Mouse (Mus musculus): Measurements from ENCODE around the gene Slc17a9. TPM values are rescaled to one million over a fixed set of nuclear protein-coding genes. Genes with fewer than 3 reads are reported as not detected.

Gene Slc17a9
- polyA plus RNA-seq, 1 experiment = 6.7 TPM

- H3K4me1 ChIP-seq (ENCODE audit: control insufficient read depth, insufficient read depth, low read length) = no peaks in the 10 kb centered on the region
- TF ChIP-seq POLR2A (IDR thresholded peaks at IDR 0.05; ENCODE audit: borderline replicate concordance, low read depth, low read length) = no peak
- TF ChIP-seq CTCF (IDR thresholded peaks at IDR 0.05; ENCODE audit: low read depth, low read length) = peak; percentile 100
- H3K4me3 ChIP-seq (ENCODE audit: insufficient read depth, low read length) = no peak overlapping the region
- no peak overlapping the region for H3K27ac ChIP-seq (ENCODE audit: insufficient read depth, low read depth, low read length)
Measured at GRCm38 (mm10) chr2:180745248-180745927, 20.3 kb downstream of the Slc17a9 start.

GRCm38 (mm10) chr2:180746569-180747192 is 21.6 kb downstream of the Slc17a9 start:
- no peak overlapping the region for H3K27ac ChIP-seq (ENCODE audit: insufficient read depth, low read depth, low read length)
- H3K4me1 ChIP-seq (ENCODE audit: control insufficient read depth, insufficient read depth, low read length) = no peaks in the 10 kb centered on the region
- H3K4me3 ChIP-seq (ENCODE audit: insufficient read depth, low read length) = no peak overlapping the region

GRCm38 (mm10) chr2:180748904-180749303 is 23.8 kb downstream of the Slc17a9 start:
- no peak overlapping the region for H3K4me3 ChIP-seq (ENCODE audit: insufficient read depth, low read length)
- no peaks in the 10 kb centered on the region for H3K4me1 ChIP-seq (ENCODE audit: control insufficient read depth, insufficient read depth, low read length)
- no peak for TF ChIP-seq CTCF (IDR thresholded peaks at IDR 0.05; ENCODE audit: low read depth, low read length)
- no peak for TF ChIP-seq POLR2A (IDR thresholded peaks at IDR 0.05; ENCODE audit: borderline replicate concordance, low read depth, low read length)
- H3K27ac ChIP-seq (ENCODE audit: insufficient read depth, low read depth, low read length) = no peak overlapping the region

More at GRCm38 (mm10) chr2:180746569-180747192, 21.6 kb downstream of the Slc17a9 start:
- TF ChIP-seq CTCF (IDR thresholded peaks at IDR 0.05; ENCODE audit: low read depth, low read length) = no peak
- TF ChIP-seq POLR2A (IDR thresholded peaks at IDR 0.05; ENCODE audit: borderline replicate concordance, low read depth, low read length) = no peak

- TF ChIP-seq CTCF (IDR thresholded peaks at IDR 0.05; ENCODE audit: low read depth, low read length) = no peak
- no peak for TF ChIP-seq POLR2A (IDR thresholded peaks at IDR 0.05; ENCODE audit: borderline replicate concordance, low read depth, low read length)
- Histone ChIP-seq H3K27ac (ENCODE audit: insufficient read depth, low read depth, low read length) (no peak overlapping the region), H3K4me3 (ENCODE audit: insufficient read depth, low read length) (no peak overlapping the region), H3K4me1 (ENCODE audit: control insufficient read depth, insufficient read depth, low read length) (no peaks in the 10 kb centered on the region)
Measured at GRCm38 (mm10) chr2:180754976-180755688, 30.1 kb downstream of the Slc17a9 start.

GRCm38 (mm10) chr2:180755896-180756295 is 30.8 kb downstream of the Slc17a9 start:
- Histone ChIP-seq H3K4me3 (ENCODE audit: insufficient read depth, low read length) (no peak overlapping the region), H3K27ac (ENCODE audit: insufficient read depth, low read depth, low read length) (no peak overlapping the region), H3K4me1 (ENCODE audit: control insufficient read depth, insufficient read depth, low read length) (no peaks in the 10 kb centered on the region)
- TF ChIP-seq POLR2A (IDR thresholded peaks at IDR 0.05; ENCODE audit: borderline replicate concordance, low read depth, low read length) = no peak
- no peak for TF ChIP-seq CTCF (IDR thresholded peaks at IDR 0.05; ENCODE audit: low read depth, low read length)

- H3K4me1 ChIP-seq (ENCODE audit: control insufficient read depth, insufficient read depth, low read length) = no peaks in the 10 kb centered on the region
- no peak for TF ChIP-seq CTCF (IDR thresholded peaks at IDR 0.05; ENCODE audit: low read depth, low read length)
- TF ChIP-seq POLR2A (IDR thresholded peaks at IDR 0.05; ENCODE audit: borderline replicate concordance, low read depth, low read length) = no peak
- no peak overlapping the region for H3K4me3 ChIP-seq (ENCODE audit: insufficient read depth, low read length)
- no peak overlapping the region for H3K27ac ChIP-seq (ENCODE audit: insufficient read depth, low read depth, low read length)
Measured at GRCm38 (mm10) chr2:180756786-180757185, 31.7 kb downstream of the Slc17a9 start.

- H3K27ac ChIP-seq (ENCODE audit: insufficient read depth, low read depth, low read length) = no peak overlapping the region
- TF ChIP-seq POLR2A (IDR thresholded peaks at IDR 0.05; ENCODE audit: borderline replicate concordance, low read depth, low read length) = no peak
- TF ChIP-seq CTCF (IDR thresholded peaks at IDR 0.05; ENCODE audit: low read depth, low read length) = no peak
- no peak overlapping the region for H3K4me3 ChIP-seq (ENCODE audit: insufficient read depth, low read length)
- H3K4me1 ChIP-seq (ENCODE audit: control insufficient read depth, insufficient read depth, low read length) = no peaks in the 10 kb centered on the region
Measured at GRCm38 (mm10) chr2:180758513-180759263, 33.6 kb downstream of the Slc17a9 start.

- TF ChIP-seq CTCF (IDR thresholded peaks at IDR 0.05; ENCODE audit: low read depth, low read length) = no peak
- TF ChIP-seq POLR2A (IDR thresholded peaks at IDR 0.05; ENCODE audit: borderline replicate concordance, low read depth, low read length) = no peak
- no peak overlapping the region for H3K4me3 ChIP-seq (ENCODE audit: insufficient read depth, low read length)
- no peak overlapping the region for H3K27ac ChIP-seq (ENCODE audit: insufficient read depth, low read depth, low read length)
- no peaks in the 10 kb centered on the region for H3K4me1 ChIP-seq (ENCODE audit: control insufficient read depth, insufficient read depth, low read length)
Measured at GRCm38 (mm10) chr2:180764986-180765385, 39.9 kb downstream of the Slc17a9 start.

- no peaks in the 10 kb centered on the region for H3K4me1 ChIP-seq (ENCODE audit: control insufficient read depth, insufficient read depth, low read length)
- H3K27ac ChIP-seq (ENCODE audit: insufficient read depth, low read depth, low read length) = no peak overlapping the region
- TF ChIP-seq POLR2A (IDR thresholded peaks at IDR 0.05; ENCODE audit: borderline replicate concordance, low read depth, low read length) (no peak), CTCF (IDR thresholded peaks at IDR 0.05; ENCODE audit: low read depth, low read length) (no peak)
- H3K4me3 ChIP-seq (ENCODE audit: insufficient read depth, low read length) = no peak overlapping the region
Measured at GRCm38 (mm10) chr2:180765713-180766112, 40.6 kb downstream of the Slc17a9 start.
